Mouse (Mus musculus): Measurements from ENCODE around the gene Cyp26b1. TPM values are rescaled to one million over a fixed set of nuclear protein-coding genes. Genes with fewer than 3 reads are reported as not detected.

Cyp26b1 gene
- polyA plus RNA-seq, 1 experiment: not detected

- H3K27me3 ChIP-seq (ENCODE audit: control insufficient read depth): peaks cover 73% of the 10 kb centered on the region
- H3K4me3 ChIP-seq (replicated peaks): no peak overlapping the region
- no peaks in the 10 kb centered on the region for H3K4me1 ChIP-seq (ENCODE audit: control insufficient read depth)
- no peak for TF ChIP-seq TAL1 (IDR thresholded peaks at IDR 0.05; ENCODE audit: low read length)
- no peak for TF ChIP-seq GATA1 (IDR thresholded peaks at IDR 0.05; ENCODE audit: low read length)
- H3K36me3 ChIP-seq (ENCODE audit: control insufficient read depth): no peaks in the 10 kb centered on the region
- H3K9me3 ChIP-seq (ENCODE audit: control insufficient read depth, low read length): no peaks in the 10 kb centered on the region; the same call in 1 of the 2 replicates
These were observed 4.6 kb downstream of the Cyp26b1 start for GRCm38 (mm10) chr6:84588895-84589652.

- Histone ChIP-seq H3K36me3 (ENCODE audit: control insufficient read depth) (no peaks in the 10 kb centered on the region), H3K27me3 (ENCODE audit: control insufficient read depth) (peaks cover 80% of the 10 kb centered on the region), H3K4me1 (ENCODE audit: control insufficient read depth) (no peaks in the 10 kb centered on the region), H3K9me3 (ENCODE audit: control insufficient read depth, low read length) (no peaks in the 10 kb centered on the region; the same call in 1 of the 2 replicates), H3K4me3 (replicated peaks) (no peak overlapping the region)
- TF ChIP-seq GATA1 (IDR thresholded peaks at IDR 0.05; ENCODE audit: low read length) (no peak), TAL1 (IDR thresholded peaks at IDR 0.05; ENCODE audit: low read length) (no peak)
These were observed 5.3 kb downstream of the Cyp26b1 start for GRCm38 (mm10) chr6:84588221-84588894.

DNA sequence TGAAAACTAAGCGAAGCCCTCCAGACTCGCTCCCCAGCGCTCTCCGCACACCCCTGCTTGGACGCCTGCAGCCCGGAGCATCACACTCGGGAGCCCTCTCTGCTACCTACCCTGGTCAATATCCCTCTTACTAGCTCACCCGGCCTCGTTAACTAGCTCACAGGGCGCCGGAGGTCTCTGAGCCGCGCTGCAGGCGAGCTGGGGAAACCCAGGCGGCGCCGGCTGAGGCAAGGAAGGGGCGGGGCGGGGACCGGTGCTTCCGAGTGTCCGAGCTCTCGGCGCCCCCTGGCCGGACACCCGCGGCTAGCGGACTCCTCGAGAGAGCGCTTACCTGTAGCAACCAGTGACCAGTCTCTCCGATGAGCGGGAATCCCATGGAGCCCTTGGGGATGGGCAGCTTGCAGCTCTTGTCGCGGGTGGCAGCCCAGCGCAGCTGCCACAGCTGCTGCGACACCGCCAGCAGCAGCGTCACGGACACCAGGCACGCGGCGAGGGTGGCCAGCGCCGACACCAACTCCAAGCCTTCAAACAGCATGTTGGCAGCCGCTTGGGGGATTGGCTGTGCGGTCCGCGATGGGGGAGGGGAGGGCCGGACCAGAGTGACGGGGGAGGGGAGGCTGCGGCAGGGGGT is 6.1 kb downstream of the Cyp26b1 start:
- Histone ChIP-seq H3K9me3 (ENCODE audit: control insufficient read depth, low read length) (no peaks in the 10 kb centered on the region; the same call in 1 of the 2 replicates), H3K4me3 (replicated peaks) (no peak overlapping the region), H3K4me1 (ENCODE audit: control insufficient read depth) (no peaks in the 10 kb centered on the region), H3K27me3 (ENCODE audit: control insufficient read depth) (peaks cover 87% of the 10 kb centered on the region), H3K36me3 (ENCODE audit: control insufficient read depth) (no peaks in the 10 kb centered on the region)
- TF ChIP-seq GATA1 (IDR thresholded peaks at IDR 0.05; ENCODE audit: low read length): no peak
- TF ChIP-seq TAL1 (IDR thresholded peaks at IDR 0.05; ENCODE audit: low read length): no peak

DNA sequence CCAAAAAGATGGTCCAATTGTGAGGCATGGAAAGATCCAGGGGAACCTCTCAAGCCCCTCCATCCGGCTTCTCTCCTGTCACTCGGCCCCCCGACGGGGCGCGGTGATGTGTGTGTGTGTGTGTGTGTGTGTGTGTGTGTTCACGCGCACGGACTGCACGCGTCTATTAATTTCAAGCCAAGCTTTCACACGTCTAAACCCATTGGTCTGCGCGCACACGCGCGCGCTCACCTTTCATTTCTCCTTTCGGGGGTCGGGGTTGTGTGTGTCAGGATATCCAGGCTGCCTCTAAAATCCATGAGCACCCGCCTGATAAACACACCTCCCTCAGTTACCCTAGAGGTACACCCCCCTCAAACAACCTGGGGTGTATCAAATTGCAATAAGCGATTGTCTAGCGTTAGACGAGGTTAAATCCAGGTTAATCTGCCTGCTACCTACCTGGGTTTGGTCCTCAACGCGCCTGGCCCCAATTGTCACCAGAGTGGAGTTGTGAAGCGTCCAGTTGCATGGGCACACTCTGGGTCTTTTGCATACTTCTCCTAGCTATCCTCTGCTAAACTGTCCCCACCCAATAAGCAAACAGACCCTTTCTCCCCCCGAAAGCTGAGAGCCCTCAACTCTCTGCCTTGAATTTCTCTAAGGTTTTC is 7.0 kb downstream of the Cyp26b1 start:
- H3K9me3 ChIP-seq (ENCODE audit: control insufficient read depth, low read length): no peaks in the 10 kb centered on the region; the same call in 1 of the 2 replicates
- TF ChIP-seq TAL1 (IDR thresholded peaks at IDR 0.05; ENCODE audit: low read length) (no peak), GATA1 (IDR thresholded peaks at IDR 0.05; ENCODE audit: low read length) (no peak)
- peaks cover 97% of the 10 kb centered on the region for H3K27me3 ChIP-seq (ENCODE audit: control insufficient read depth)
- H3K4me3 ChIP-seq (replicated peaks): no peak overlapping the region
- no peaks in the 10 kb centered on the region for H3K36me3 ChIP-seq (ENCODE audit: control insufficient read depth)
- H3K4me1 ChIP-seq (ENCODE audit: control insufficient read depth): no peaks in the 10 kb centered on the region

GRCm38 (mm10) chr6:84585686-84586300 is 7.9 kb downstream of the Cyp26b1 start:
- Histone ChIP-seq H3K4me1 (ENCODE audit: control insufficient read depth) (no peaks in the 10 kb centered on the region), H3K4me3 (replicated peaks) (no peak overlapping the region), H3K27me3 (ENCODE audit: control insufficient read depth) (peaks cover 100% of the 10 kb centered on the region), H3K36me3 (ENCODE audit: control insufficient read depth) (no peaks in the 10 kb centered on the region), H3K9me3 (ENCODE audit: control insufficient read depth, low read length) (no peaks in the 10 kb centered on the region; the same call in 1 of the 2 replicates)
- TF ChIP-seq GATA1 (IDR thresholded peaks at IDR 0.05; ENCODE audit: low read length) (no peak), TAL1 (IDR thresholded peaks at IDR 0.05; ENCODE audit: low read length) (no peak)

GRCm38 (mm10) chr6:84584783-84585685 is 8.7 kb downstream of the Cyp26b1 start:
- Histone ChIP-seq H3K9me3 (ENCODE audit: control insufficient read depth, low read length) (no peaks in the 10 kb centered on the region; the same call in 1 of the 2 replicates), H3K4me3 (replicated peaks) (no peak overlapping the region), H3K27me3 (ENCODE audit: control insufficient read depth) (peaks cover 99% of the 10 kb centered on the region), H3K36me3 (ENCODE audit: control insufficient read depth) (no peaks in the 10 kb centered on the region), H3K4me1 (ENCODE audit: control insufficient read depth) (no peaks in the 10 kb centered on the region)
- TF ChIP-seq TAL1 (IDR thresholded peaks at IDR 0.05; ENCODE audit: low read length) (no peak), GATA1 (IDR thresholded peaks at IDR 0.05; ENCODE audit: low read length) (no peak)

DNA sequence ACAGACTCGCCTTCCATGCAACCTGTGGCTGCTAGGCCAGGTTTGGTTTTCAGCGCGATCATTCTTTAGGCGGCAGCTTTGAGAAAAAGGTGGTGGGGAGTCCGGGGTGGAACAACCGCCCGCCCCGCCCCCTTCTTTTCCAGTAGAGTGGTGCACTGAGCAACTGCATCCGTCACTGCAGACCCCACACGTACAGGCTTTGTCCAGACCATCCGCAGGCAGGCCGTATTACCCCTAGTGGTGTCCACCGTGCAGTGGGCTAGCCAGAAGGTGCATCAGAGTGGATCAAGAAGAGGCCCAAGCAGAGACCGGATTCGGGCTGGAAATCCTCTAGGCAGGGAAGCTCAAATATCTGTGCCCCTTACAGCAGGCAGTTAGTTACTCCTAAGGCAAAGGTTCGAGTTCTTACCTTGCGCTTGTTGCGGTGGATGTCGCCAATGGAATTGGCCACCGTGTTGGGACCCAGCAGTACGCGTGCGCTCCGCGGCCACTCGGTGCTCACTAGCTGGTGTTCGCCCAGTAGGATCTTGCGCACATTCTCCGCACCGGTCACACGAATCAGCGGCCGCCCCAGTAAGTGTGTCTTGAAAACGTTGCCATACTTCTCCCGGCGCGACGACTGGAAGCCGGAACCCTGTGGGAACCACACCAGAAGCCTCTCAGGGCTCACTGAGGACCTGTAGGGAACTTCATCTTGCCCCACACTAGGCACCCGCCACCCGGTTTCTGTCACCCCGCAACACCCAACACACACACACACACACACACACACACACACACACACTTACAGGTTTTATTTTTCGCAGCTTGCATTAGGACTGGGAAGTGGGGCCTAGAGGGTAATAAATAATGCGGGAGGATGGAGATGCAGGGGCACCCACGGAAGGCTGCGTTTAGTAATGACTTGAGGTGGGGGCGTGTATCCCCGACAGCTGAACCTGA is 9.6 kb downstream of the Cyp26b1 start:
- Histone ChIP-seq H3K4me1 (ENCODE audit: control insufficient read depth) (no peaks in the 10 kb centered on the region), H3K36me3 (ENCODE audit: control insufficient read depth) (no peaks in the 10 kb centered on the region), H3K27me3 (ENCODE audit: control insufficient read depth) (peaks cover 95% of the 10 kb centered on the region), H3K4me3 (replicated peaks) (no peak overlapping the region), H3K9me3 (ENCODE audit: control insufficient read depth, low read length) (no peaks in the 10 kb centered on the region; the same call in 1 of the 2 replicates)
- no peak for TF ChIP-seq GATA1 (IDR thresholded peaks at IDR 0.05; ENCODE audit: low read length)
